Mouse (Mus musculus) lung, postnatal 0 days (tissue): ENCODE measurements at regions not wholly inside any gene's neighbourhood (a gene's known extent, or its start where the extent isn't known, plus 50 kb on each side); places are given as distances from the start of the nearest gene placed in this dataset.

ENCODE experiments used
- ATAC-seq: fragments of 200-750 bp; cut with Nextera tagmentation; 2 replicates; pipeline ENCODE4 v1.8.0; 2017; ENCODE audit warnings: moderate library complexity
- DNase-seq: peaks from one replicate; pipeline ENCODE4 v3.0.0-alpha.2; 2016; ENCODE audit warnings: low spot score
- H3K27ac ChIP-seq: fragments of 300-500 bp; sonication (generic); 2 replicates; pipeline ENCODE4 v1.5.1; 2014; ENCODE audit warnings: antibody characterized with exemption, mild to moderate bottlenecking, low read length, mixed read lengths
- H3K27me3 ChIP-seq: fragments of 300-500 bp; sonication (generic); replicated peaks from 2 replicates; pipeline ENCODE4 v1.6.1; 2014; ENCODE audit warnings: low read length, mixed read lengths; ENCODE audit not compliant: insufficient read depth
- H3K36me3 ChIP-seq: fragments of 300-500 bp; sonication (generic); 2 replicates; pipeline ENCODE4 v1.6.1; 2014; ENCODE audit warnings: low read length, mixed read lengths; ENCODE audit not compliant: insufficient read depth
- H3K4me1 ChIP-seq: fragments of 300-500 bp; sonication (generic); 2 replicates; pipeline ENCODE4 v1.6.1; 2014; ENCODE audit warnings: antibody characterized with exemption, low read depth, low read length, mixed read lengths; ENCODE audit not compliant: insufficient read depth
- H3K4me2 ChIP-seq: fragments of 300-500 bp; sonication (generic); replicated peaks from 2 replicates; pipeline ENCODE4 v1.6.1; 2014; ENCODE audit warnings: low read depth, mild to moderate bottlenecking, low read length, moderate library complexity, mixed read lengths
- H3K4me3 ChIP-seq: fragments of 300-500 bp; sonication (generic); 2 replicates; pipeline ENCODE4 v1.5.1; 2014; ENCODE audit warnings: low read depth, low read length
- H3K9ac ChIP-seq: fragments of 300-500 bp; sonication (generic); replicated peaks from 2 replicates; pipeline ENCODE4 v1.6.1; 2014; ENCODE audit warnings: low read depth, mild to moderate bottlenecking
- H3K9me3 ChIP-seq: fragments of 300-500 bp; sonication (generic); 2 replicates; pipeline ENCODE4 v1.6.1; 2016; ENCODE audit warnings: low read length, mixed read lengths
- CTCF ChIP-seq: IDR thresholded peaks from 2 replicates; pipeline ENCODE4 v1.5.1; 2016; ENCODE audit warnings: antibody characterized with exemption, mild to moderate bottlenecking
- EP300 ChIP-seq: IDR thresholded peaks from 2 replicates; pipeline ENCODE4 v1.6.1; 2016; ENCODE audit warnings: antibody characterized with exemption, mild to moderate bottlenecking, control low read depth
- WGBS: fragments of 180-500 bp; shearing (Covaris S2); extraction: QIAGEN DNeasy Blood & Tissue Kit; methylation state at CpG from one replicate; pipeline ENCODE4 v1.1.7; 2014; 5-methylcytosine and 5-hydroxymethylcytosine counted together

GRCm38 (mm10) chr13:37559056-37559455, 214.0 kb downstream of the Ly86 start:
- no peak overlapping the region for H3K27ac ChIP-seq
- no peaks in the 10 kb centered on the region for H3K9me3 ChIP-seq
- H3K36me3 ChIP-seq: no peaks in the 10 kb centered on the region
- H3K4me2 ChIP-seq: no peak overlapping the region
- H3K4me1 ChIP-seq: peaks cover 16% of the 10 kb centered on the region
- TF ChIP-seq EP300: no peak
- no peak for TF ChIP-seq CTCF
- H3K4me3 ChIP-seq: no peak overlapping the region
- H3K27me3 ChIP-seq: no peaks in the 10 kb centered on the region
- no peak overlapping the region for H3K9ac ChIP-seq
- ATAC-seq (no peak), DNase-seq (no peak)
- 39% methylated on average over 5 of the region's 5 CpGs for WGBS

GRCm38 (mm10) chr13:37559706-37560313, 214.8 kb downstream of the Ly86 start:
- peaks cover 16% of the 10 kb centered on the region for H3K4me1 ChIP-seq
- H3K4me2 ChIP-seq: no peak overlapping the region
- H3K9ac ChIP-seq: no peak overlapping the region
- no peak overlapping the region for H3K4me3 ChIP-seq
- no peak for DNase-seq
- H3K27me3 ChIP-seq: no peaks in the 10 kb centered on the region
- 64% methylated on average over 7 of the region's 7 CpGs for WGBS
- no peak for ATAC-seq
- H3K36me3 ChIP-seq: no peaks in the 10 kb centered on the region
- no peak for TF ChIP-seq EP300
- TF ChIP-seq CTCF: no peak
- no peaks in the 10 kb centered on the region for H3K9me3 ChIP-seq
- H3K27ac ChIP-seq: no peak overlapping the region

GRCm38 (mm10) chr13:37560387-37560786, 215.4 kb downstream of the Ly86 start:
- 45% methylated on average over 9 of the region's 9 CpGs for WGBS
- no peak overlapping the region for H3K9ac ChIP-seq
- no peaks in the 10 kb centered on the region for H3K36me3 ChIP-seq
- H3K4me1 ChIP-seq: peaks cover 16% of the 10 kb centered on the region
- no peak overlapping the region for H3K4me2 ChIP-seq
- H3K27ac ChIP-seq: no peak overlapping the region
- no peak for TF ChIP-seq CTCF
- TF ChIP-seq EP300: no peak
- peak; percentile 19 for DNase-seq
- no peak overlapping the region for H3K4me3 ChIP-seq
- H3K9me3 ChIP-seq: no peaks in the 10 kb centered on the region
- no peak for ATAC-seq
- H3K27me3 ChIP-seq: no peaks in the 10 kb centered on the region

GRCm38 (mm10) chr13:37560800-37561199, 215.8 kb downstream of the Ly86 start:
- H3K4me3 ChIP-seq: no peak overlapping the region
- H3K36me3 ChIP-seq: no peaks in the 10 kb centered on the region
- WGBS: 39% methylated on average over 3 of the region's 3 CpGs
- H3K9ac ChIP-seq: no peak overlapping the region
- ATAC-seq (no peak), DNase-seq (no peak)
- H3K4me2 ChIP-seq: no peak overlapping the region
- no peaks in the 10 kb centered on the region for H3K27me3 ChIP-seq
- no peak overlapping the region for H3K27ac ChIP-seq
- H3K9me3 ChIP-seq: no peaks in the 10 kb centered on the region
- H3K4me1 ChIP-seq: peaks cover 16% of the 10 kb centered on the region
- TF ChIP-seq EP300: no peak
- TF ChIP-seq CTCF: no peak

- no peaks in the 10 kb centered on the region for H3K36me3 ChIP-seq
- no peaks in the 10 kb centered on the region for H3K9me3 ChIP-seq
- H3K4me1 ChIP-seq: peaks cover 16% of the 10 kb centered on the region
- TF ChIP-seq EP300 (no peak), CTCF (peak; percentile 22; the same call in 1 of the 2 replicates)
- DNase-seq (peak; percentile 25), ATAC-seq (no peak)
- no peak overlapping the region for H3K9ac ChIP-seq
- H3K4me2 ChIP-seq: no peak overlapping the region
- H3K27ac ChIP-seq: no peak overlapping the region
- no peaks in the 10 kb centered on the region for H3K27me3 ChIP-seq
- 45% methylated on average over 2 of the region's 2 CpGs for WGBS
- H3K4me3 ChIP-seq: no peak overlapping the region
These were observed 216.4 kb downstream of the Ly86 start for GRCm38 (mm10) chr13:37561437-37561836.

- no peak for DNase-seq
- no peak overlapping the region for H3K9ac ChIP-seq
- H3K4me2 ChIP-seq: no peak overlapping the region
- H3K4me1 ChIP-seq: peaks cover 16% of the 10 kb centered on the region
- H3K36me3 ChIP-seq: no peaks in the 10 kb centered on the region
- TF ChIP-seq EP300 (no peak), CTCF (no peak)
- H3K9me3 ChIP-seq: no peaks in the 10 kb centered on the region
- WGBS: 29% methylated on average over 9 of the region's 9 CpGs
- no peak overlapping the region for H3K4me3 ChIP-seq
- peak; percentile 22; the same call in 1 of the 2 replicates for ATAC-seq
- H3K27ac ChIP-seq: peak overlapping the region; percentile 75
- H3K27me3 ChIP-seq: no peaks in the 10 kb centered on the region
These were observed 216.1 kb upstream of the Rreb1 start for GRCm38 (mm10) chr13:37562141-37562540.

GRCm38 (mm10) chr13:37562652-37563051, 215.5 kb upstream of the Rreb1 start:
- TF ChIP-seq EP300: peak; percentile 84
- TF ChIP-seq CTCF: peak; percentile 2; the same call in 1 of the 2 replicates
- Histone ChIP-seq H3K9me3 (no peaks in the 10 kb centered on the region), H3K4me3 (no peak overlapping the region), H3K4me1 (peaks cover 15% of the 10 kb centered on the region), H3K36me3 (no peaks in the 10 kb centered on the region), H3K27me3 (no peaks in the 10 kb centered on the region), H3K27ac (peak overlapping the region; percentile 75), H3K9ac (no peak overlapping the region), H3K4me2 (no peak overlapping the region)
- peak; percentile 96 for ATAC-seq
- peak; percentile 96 for DNase-seq
- 4% methylated on average over 5 of the region's 5 CpGs for WGBS
